Mouse (Mus musculus) stomach, embryonic 14.5 days (tissue): ENCODE measurements around the gene E2f6. TPM values are rescaled to one million over a fixed set of nuclear protein-coding genes. Genes with fewer than 3 reads are reported as not detected.

Experiments used
- ATAC-seq: fragments of 200-750 bp; cut with Nextera tagmentation; 2 replicates; pipeline ENCODE4 v1.8.0; 2017; ENCODE audit warnings: low read depth, moderate TSS enrichment; ENCODE audit not compliant: insufficient number of reproducible peaks, insufficient read depth, low FRiP score
- H3K27ac ChIP-seq: fragments of 300-500 bp; sonication (generic); 2 replicates; pipeline ENCODE4 v1.5.1; 2014; ENCODE audit warnings: mild to moderate bottlenecking, low read length, moderate library complexity, mixed read lengths
- H3K27me3 ChIP-seq: fragments of 300-500 bp; sonication (generic); 2 replicates; pipeline ENCODE4 v1.6.1; 2014; ENCODE audit warnings: low read length, control low read depth, mixed read lengths; ENCODE audit not compliant: control insufficient read depth, insufficient read depth
- H3K36me3 ChIP-seq: fragments of 300-500 bp; sonication (generic); 2 replicates; pipeline ENCODE4 v1.6.1; 2014; ENCODE audit warnings: mild to moderate bottlenecking, control low read depth, low read length, moderate library complexity, mixed read lengths; ENCODE audit not compliant: control insufficient read depth, insufficient read depth
- H3K4me1 ChIP-seq: fragments of 300-500 bp; sonication (generic); 2 replicates; pipeline ENCODE4 v1.6.1; 2014; ENCODE audit warnings: low read length, control low read depth, mixed read lengths; ENCODE audit not compliant: control insufficient read depth, insufficient read depth
- H3K4me2 ChIP-seq: fragments of 300-500 bp; sonication (generic); replicated peaks from 2 replicates; pipeline ENCODE4 v1.6.1; 2014; ENCODE audit warnings: low read depth, low read length, control low read depth
- H3K4me3 ChIP-seq: fragments of 300-500 bp; sonication (generic); 2 replicates; pipeline ENCODE4 v1.5.1; 2014; ENCODE audit warnings: low read depth, low read length, control low read depth
- H3K9ac ChIP-seq: fragments of 300-500 bp; sonication (generic); replicated peaks from 2 replicates; pipeline ENCODE4 v1.6.1; 2014; ENCODE audit warnings: low read depth, mild to moderate bottlenecking, control low read depth, low read length, moderate library complexity, mixed read lengths
- H3K9me3 ChIP-seq: fragments of 300-500 bp; sonication (generic); 2 replicates; pipeline ENCODE4 v1.6.1; 2016; ENCODE audit warnings: low read depth, low read length, control low read depth; ENCODE audit not compliant: control insufficient read depth
- WGBS: fragments of 180-500 bp; shearing (Covaris S2); extraction: QIAGEN DNeasy Blood & Tissue Kit; methylation state at CpG from one replicate; pipeline ENCODE4 v1.1.7; 2014; 5-methylcytosine and 5-hydroxymethylcytosine counted together
- polyA plus RNA-seq: library from polyadenylated mRNA; unstranded; fragments of >200 nt; fragmentation: Nextera tagmentation; extraction: Ambion mirVana; gene quantifications from 2 replicates; pipeline ENCODE4 v1.2.1, GENCODE M21; 2014

The E2f6 gene
- polyA plus RNA-seq, 1 experiment from 2014 or later: 49.1 TPM

DNA sequence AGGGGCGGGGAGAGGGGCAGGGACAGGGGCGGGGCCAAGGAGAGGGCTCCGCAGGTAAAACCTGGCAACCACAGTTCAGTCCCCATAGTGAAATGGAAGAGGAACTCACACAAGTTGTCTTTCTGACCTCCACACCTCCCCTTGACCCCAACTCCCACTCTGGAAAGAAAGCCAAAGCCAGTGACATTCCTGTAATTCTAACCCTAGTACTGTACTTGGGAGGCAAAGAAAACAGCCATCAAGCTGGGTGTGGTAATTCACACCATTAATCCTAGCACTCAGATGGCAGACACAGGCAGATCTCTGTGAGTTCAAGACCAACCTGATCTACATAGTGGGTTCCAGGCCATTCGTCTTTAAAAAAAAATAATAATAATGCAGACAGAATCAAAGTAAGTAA is 17.4 kb upstream of the E2f6 start:
- Histone ChIP-seq H3K27me3 (no peaks in the 10 kb centered on the region), H3K4me1 (no peaks in the 10 kb centered on the region), H3K9ac (no peak overlapping the region), H3K4me2 (no peak overlapping the region), H3K4me3 (no peak overlapping the region), H3K36me3 (no peaks in the 10 kb centered on the region), H3K9me3 (no peaks in the 10 kb centered on the region), H3K27ac (no peak overlapping the region)
- 82% methylated on average over 4 of the region's 4 CpGs for WGBS
- no peak for ATAC-seq

GRCm38 (mm10) chr12:16795781-16796180 is 15.0 kb upstream of the E2f6 start:
- ATAC-seq: no peak
- Histone ChIP-seq H3K4me2 (no peak overlapping the region), H3K9ac (no peak overlapping the region), H3K9me3 (no peaks in the 10 kb centered on the region), H3K4me1 (no peaks in the 10 kb centered on the region; the same call in 1 of the 2 replicates), H3K4me3 (no peak overlapping the region), H3K27ac (no peak overlapping the region), H3K27me3 (no peaks in the 10 kb centered on the region), H3K36me3 (no peaks in the 10 kb centered on the region)
- WGBS: 81% methylated on average over 3 of the region's 3 CpGs

- 57% methylated on average over 3 of the region's 3 CpGs for WGBS
- no peak overlapping the region for H3K4me3 ChIP-seq
- H3K36me3 ChIP-seq: no peaks in the 10 kb centered on the region
- no peak overlapping the region for H3K4me2 ChIP-seq
- no peaks in the 10 kb centered on the region for H3K27me3 ChIP-seq
- no peaks in the 10 kb centered on the region; the same call in 1 of the 2 replicates for H3K4me1 ChIP-seq
- ATAC-seq: no peak
- no peak overlapping the region for H3K27ac ChIP-seq
- H3K9me3 ChIP-seq: no peaks in the 10 kb centered on the region
- H3K9ac ChIP-seq: no peak overlapping the region
These were observed 11.9 kb upstream of the E2f6 start for GRCm38 (mm10) chr12:16798894-16799293.

DNA sequence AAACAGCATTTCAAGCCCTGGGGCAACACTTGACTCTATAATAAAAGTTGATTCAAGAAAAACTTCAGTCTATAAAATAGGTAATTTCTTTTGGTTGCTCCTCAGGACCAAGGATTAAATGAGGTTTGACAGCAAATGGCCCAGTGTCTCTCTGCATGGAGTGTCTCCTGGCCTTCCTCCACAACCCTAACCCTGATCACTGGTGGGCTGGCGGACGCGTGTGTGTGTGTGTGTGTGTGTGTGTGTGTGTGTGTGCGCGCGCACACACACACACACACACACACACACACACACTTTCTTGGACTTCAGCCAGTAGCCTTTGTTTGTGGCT is 10.9 kb upstream of the E2f6 start:
- Histone ChIP-seq H3K4me3 (peak overlapping the region; percentile 54), H3K9ac (no peak overlapping the region), H3K4me2 (peak overlapping the region; percentile 91), H3K27me3 (no peaks in the 10 kb centered on the region), H3K9me3 (no peaks in the 10 kb centered on the region), H3K4me1 (no peaks in the 10 kb centered on the region; the same call in 1 of the 2 replicates), H3K27ac (no peak overlapping the region), H3K36me3 (no peaks in the 10 kb centered on the region)
- WGBS: 30% methylated on average over 6 of the region's 6 CpGs
- ATAC-seq: no peak

DNA sequence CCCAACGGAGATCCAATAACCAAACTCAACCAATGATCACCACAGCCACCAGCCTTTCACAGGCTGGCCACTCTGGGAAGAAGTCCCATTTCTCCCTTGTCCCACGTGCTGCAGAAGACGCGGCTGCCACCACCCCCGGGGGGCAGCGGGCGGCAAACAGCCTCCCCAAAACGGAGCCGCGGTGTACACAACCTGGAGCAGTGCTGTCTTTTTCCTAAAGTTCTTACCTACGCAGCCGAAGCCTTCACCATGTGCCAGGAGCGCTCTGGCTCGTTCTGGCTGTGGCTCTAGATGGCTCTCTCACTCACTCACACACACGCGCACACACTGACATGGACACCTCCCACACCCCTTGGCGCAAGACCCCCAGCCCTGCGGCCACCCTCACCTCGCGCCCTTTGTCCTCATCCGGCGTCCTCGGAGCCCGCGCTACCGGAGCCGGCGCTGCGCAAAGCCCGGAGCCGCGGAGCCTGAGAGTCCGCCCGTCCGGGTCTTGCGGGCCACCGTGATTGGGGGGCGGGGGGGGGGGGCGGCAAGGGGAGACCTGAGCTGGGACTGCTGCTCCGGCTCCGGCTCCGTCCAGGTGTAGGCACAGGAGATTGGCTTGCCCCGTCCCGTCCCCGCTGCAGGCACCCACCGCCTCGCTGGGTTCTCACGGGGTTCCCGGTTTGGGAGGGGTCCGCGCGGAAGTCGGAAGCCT is 10.4 kb upstream of the E2f6 start, which contains the start of gene Greb1:
TSS of gene Greb1 (minus strand) at position 628 of the 700 bp plus-strand sequence.
- Histone ChIP-seq H3K4me3 (peak within 1 kb of the TSS; percentile 54), H3K27ac (no peak within 1 kb of the TSS), H3K9me3 (no peaks in the 10 kb centered on the region), H3K4me2 (peak within 1 kb of the TSS; percentile 91), H3K27me3 (no peaks in the 10 kb centered on the region), H3K9ac (peak within 1 kb of the TSS; percentile 25), H3K4me1 (no peaks in the 10 kb centered on the region; the same call in 1 of the 2 replicates), H3K36me3 (no peaks in the 10 kb centered on the region)
- WGBS: under 1% methylated on average over 51 of the region's 53 CpGs
- ATAC-seq: peak; percentile 57

DNA sequence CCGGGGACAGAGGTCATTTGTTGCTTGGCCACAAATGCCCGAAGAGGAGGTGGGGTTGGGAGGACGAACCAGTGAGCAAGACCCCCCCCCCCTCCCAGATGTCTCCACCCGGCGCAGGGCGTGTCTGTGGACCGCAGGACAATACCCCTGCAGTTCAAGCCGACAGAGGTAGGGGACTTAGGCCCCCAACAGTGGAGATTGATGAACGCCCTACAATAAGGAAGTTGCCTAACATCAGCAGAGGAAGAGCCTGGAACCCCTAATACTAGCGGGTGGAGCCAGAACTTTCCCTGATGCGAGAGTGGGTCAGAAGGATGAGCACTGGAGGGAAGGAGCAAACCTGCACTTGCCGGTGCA is 9.8 kb upstream of the E2f6 start:
- H3K36me3 ChIP-seq: no peaks in the 10 kb centered on the region
- WGBS: 0% methylated on average over 12 of the region's 12 CpGs
- H3K4me3 ChIP-seq: peak overlapping the region; percentile 54
- peak overlapping the region; percentile 25 for H3K9ac ChIP-seq
- H3K4me2 ChIP-seq: peak overlapping the region; percentile 91
- no peak overlapping the region for H3K27ac ChIP-seq
- peak; percentile 51; the same call in 1 of the 2 replicates for ATAC-seq
- H3K9me3 ChIP-seq: no peaks in the 10 kb centered on the region
- H3K4me1 ChIP-seq: no peaks in the 10 kb centered on the region; the same call in 1 of the 2 replicates
- no peaks in the 10 kb centered on the region for H3K27me3 ChIP-seq

DNA sequence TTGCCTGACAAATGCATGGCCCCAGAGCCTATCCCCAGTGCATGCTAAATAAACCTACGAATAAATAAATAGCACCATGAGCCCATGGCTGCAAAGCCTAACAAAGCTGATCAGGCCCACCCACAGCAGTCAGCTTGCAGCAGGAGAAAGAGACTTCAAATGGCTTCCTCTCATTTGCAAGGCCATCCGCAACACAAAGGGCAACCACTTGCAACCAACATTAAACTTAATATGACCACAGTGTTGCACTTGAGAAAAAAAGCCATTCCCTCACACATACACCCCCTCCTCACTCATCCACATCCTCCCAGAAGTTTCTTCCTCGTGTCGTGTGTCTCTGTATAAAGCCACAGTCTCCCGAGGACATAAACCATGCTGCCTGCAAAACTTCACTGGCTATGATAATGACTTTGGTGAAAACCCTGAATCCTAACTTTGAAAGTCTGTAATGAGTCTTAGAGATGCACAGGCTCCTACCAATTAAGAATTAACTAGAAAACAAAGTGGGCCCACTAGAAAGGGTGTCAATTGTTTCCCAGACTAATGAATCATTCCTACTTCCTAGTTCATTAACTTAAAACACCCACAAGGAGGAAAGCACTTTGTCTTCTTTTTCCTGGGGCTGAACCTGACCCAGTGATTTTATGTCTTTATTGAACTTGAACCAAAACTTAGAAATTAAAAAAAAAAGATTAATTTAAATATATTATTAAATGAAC is 7.4 kb upstream of the E2f6 start:
- H3K9me3 ChIP-seq: no peaks in the 10 kb centered on the region
- no peaks in the 10 kb centered on the region; the same call in 1 of the 2 replicates for H3K4me1 ChIP-seq
- ATAC-seq: no peak
- 42% methylated on average over 5 of the region's 5 CpGs for WGBS
- no peak overlapping the region for H3K27ac ChIP-seq
- no peaks in the 10 kb centered on the region for H3K36me3 ChIP-seq
- 0 out of 2 replicates have a peak, but pooled peaks cover 6% of the 10 kb centered on the region for H3K27me3 ChIP-seq
- no peak overlapping the region for H3K9ac ChIP-seq
- no peak overlapping the region for H3K4me3 ChIP-seq
- H3K4me2 ChIP-seq: no peak overlapping the region

DNA sequence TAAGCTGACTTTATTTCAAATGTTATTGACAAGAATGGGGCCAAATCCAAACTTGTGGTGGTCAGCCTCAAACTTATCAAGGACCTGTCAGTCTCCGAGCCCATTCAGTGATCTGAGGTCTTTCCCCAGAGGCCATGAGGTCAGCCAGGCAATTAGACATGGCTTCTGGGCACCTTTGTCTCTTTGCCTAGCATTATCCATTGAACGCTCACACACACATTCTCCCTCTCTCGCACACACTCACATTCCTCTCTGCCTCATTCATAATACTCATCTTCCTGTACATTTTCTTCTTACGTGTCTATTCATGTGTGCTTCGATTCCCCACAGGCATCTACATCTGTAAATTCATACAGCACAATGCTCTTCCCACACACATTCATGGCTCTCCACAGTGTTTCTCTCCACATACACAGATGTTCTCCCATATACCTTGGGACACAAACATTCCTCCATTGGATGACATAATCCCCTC is 6.8 kb upstream of the E2f6 start:
- 59% methylated on average over 5 of the region's 5 CpGs for WGBS

More for the DNA sequence above, 6.8 kb upstream of the E2f6 start:
- no peak for ATAC-seq
- Histone ChIP-seq H3K4me3 (no peak overlapping the region), H3K4me2 (no peak overlapping the region), H3K27me3 (0 out of 2 replicates have a peak, but pooled peaks cover 6% of the 10 kb centered on the region), H3K9me3 (no peaks in the 10 kb centered on the region), H3K9ac (no peak overlapping the region), H3K36me3 (no peaks in the 10 kb centered on the region), H3K27ac (no peak overlapping the region), H3K4me1 (no peaks in the 10 kb centered on the region; the same call in 1 of the 2 replicates)
